Mouse (Mus musculus) cerebellum, adult 9-10 months (tissue): ENCODE measurements around the gene Nup214.

ENCODE experiments used
- DNase-seq: peaks from one replicate; pipeline ENCODE4 v3.0.0; 2022

The Nup214 gene

GRCm38 (mm10) chr2:32051791-32052190 lies 77.6 kb downstream of the Nup214 start:
- no peak for DNase-seq

DNA sequence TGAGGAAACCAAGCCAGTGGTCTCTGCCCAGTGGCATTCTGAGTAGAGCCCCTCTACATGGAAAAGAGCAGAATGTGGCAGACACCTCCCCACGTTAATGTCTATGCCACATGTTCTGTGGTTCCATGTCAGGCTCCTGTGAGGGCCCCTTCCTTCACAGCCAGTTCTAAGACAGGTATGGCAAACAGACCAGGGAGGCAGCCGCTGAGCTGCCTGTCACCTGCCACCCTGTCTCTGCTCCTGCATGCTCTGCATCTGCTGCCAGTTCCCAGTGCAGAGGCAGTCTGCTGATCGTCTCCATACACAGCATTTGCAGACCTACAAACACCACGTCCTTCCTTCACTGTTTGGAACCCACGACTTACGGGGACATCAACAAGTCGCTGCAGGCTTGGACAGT lies 78.2 kb downstream of the Nup214 start:
- DNase-seq, result no peak

GRCm38 (mm10) chr2:32055357-32055965 lies 81.2 kb downstream of the Nup214 start:
- no peak for DNase-seq

GRCm38 (mm10) chr2:32056524-32056923 lies 82.3 kb downstream of the Nup214 start:
- no peak for DNase-seq

DNA sequence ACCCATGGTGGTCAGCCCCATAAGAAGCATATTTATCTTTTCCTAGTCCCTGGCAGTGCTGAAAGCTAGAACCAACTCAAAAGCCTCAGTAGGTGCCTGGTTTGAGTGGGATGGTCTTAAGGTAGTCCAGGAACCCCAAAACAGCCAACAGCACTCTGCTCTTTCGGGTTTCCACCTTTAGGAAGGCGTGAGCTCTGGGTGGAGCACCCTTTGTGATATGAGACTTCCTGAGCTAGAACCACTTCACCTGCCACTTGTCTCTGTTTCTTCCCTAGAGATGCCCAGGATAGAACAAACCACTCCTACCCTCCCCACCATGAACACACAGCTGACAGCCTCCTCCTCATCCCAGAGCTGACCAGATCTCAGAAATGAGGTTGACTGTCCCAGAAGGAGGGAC lies 83.1 kb downstream of the Nup214 start:
- no peak for DNase-seq

DNA sequence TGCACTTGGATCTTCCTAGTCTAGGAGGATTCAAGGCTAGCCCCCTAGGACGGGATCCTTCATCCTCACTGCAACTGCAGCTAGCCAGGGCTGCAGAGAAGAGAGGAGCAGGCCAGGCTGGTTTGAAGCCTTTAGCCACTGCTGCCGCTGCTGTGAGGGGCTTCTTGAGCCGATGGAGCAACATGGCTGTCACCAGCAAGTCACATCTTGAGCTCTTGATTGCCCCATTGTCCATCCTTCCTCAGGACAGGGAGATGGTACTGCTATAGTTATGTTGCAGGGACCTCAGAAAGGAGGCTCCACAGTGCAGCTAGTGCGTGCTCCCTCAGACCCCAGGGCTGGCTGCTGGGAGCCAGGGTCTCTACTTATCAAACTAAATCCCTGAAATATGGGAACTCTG lies 83.6 kb downstream of the Nup214 start:
- no peak for DNase-seq

GRCm38 (mm10) chr2:32058241-32058640 lies 84.0 kb downstream of the Nup214 start:
- no peak for DNase-seq

DNA sequence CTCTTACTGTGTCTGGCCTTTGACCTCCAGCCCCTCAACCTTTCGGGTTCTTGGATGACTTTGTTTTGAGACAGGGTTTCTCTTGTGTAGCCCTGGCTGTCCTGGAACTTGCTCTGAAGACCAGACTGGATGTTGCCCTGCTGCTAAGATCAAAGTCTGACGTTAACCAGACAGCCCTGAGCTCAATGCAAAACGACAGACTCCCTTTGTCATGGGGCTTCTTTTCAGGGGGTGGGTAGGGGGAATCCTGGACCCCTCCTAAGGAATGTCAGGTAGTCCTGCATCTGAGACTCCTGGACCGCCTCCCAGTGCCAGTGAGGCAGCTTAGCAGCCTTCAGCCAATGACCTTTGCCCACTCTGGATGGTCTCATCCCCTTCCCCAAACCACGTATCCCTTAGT lies 84.5 kb downstream of the Nup214 start:
- no peak for DNase-seq

DNA sequence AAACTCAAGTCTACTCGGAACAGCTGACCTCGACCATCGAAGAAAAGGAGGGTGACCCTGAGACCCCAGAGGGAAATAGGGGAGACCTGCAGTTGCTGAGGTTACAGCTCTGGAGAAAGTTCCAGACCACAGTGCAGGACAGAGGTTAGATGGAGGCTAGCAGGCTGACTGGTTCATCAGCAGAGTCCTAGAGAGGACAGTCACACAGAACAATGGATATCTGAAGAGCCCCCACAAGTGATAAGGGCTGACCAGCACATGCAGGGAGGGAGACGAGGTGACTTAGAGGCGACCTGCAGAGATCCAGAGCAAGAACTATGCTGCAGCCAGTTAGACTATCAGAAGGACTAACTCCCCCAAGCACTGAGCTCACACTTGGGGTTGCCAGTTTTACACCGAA lies 85.4 kb downstream of the Nup214 start:
- DNase-seq, result no peak

DNA sequence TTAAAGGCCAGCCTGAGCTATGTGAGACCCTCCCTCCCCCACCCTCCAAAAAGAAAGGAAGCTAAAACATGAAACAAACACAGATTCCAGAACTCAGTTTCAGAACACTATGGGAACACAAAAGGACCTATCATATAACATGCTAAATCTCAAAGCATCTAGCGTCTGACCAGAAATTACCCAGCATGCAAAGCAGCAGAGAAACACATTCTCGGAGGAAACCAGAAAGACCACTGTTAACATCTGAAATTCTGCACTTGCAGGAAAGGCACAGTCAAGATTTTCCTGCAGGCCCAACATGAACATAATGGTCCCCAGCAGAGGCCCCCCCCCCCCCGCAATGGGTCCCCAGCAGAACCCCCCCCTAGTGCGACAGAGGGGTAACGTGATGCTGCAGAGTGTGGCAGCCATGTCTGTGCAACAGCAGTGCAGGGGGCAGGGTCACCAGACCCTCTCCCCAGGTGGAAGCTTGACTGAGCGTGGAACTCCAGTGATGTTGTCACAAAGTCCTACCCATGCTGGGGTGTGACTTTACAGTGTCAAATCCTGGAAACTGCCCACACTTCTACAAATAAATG lies 86.1 kb downstream of the Nup214 start:
- no peak for DNase-seq

DNA sequence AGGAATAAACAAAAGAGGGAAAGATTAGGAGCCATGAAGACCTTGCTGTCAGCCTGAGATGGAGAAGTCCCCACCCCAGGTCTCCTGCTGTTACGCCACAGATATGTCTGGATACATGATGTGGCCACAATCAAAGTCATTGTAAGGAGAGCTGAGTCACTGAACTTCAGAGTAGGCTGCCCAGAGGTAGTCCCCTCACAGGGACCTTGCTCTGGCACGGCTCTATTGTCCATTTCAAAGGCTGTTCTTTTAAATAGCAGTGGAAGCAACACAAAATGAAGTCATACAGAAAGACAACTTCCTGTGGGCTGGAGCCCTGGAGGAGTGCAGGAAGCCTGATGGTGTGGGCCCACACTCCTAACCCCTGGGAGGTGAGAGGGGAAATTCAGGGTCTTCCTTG lies 87.0 kb downstream of the Nup214 start:
- DNase-seq, result no peak

DNA sequence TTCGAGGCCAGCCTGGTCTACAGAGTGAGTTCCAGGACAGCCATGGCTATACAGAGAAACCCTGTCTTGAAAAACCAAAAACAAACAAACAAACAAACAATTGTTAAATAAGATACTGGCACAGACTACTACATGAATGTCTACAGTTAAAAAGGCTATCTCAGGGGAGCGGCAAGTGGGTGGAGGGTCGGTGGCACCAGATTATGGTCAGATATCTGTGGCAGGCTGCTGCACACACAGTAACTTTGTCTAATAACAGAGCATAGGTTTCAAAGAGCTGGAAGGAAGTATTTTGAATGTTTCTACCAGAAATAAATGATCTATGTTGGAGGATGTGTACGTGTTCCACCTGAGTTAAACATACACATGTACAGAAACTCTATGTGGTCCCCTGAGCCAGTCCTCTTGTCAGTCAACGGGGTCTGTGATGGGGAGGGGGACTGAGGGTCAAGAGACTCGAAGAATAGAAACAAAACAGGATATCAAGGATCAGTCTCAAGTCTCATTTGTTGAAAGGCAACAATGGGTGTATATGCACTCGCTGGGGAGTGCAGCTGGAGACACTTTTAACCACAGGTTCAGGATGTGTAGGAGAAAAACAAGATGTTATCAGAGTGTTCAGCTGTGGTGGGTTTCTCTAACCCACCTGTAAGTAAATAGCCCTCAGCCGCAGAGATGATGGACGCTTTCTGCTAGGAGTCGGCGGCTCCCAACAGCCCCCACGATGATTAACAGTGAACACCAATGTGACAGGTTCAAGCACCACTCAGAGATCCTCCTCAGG lies 87.7 kb downstream of the Nup214 start:
- DNase-seq, result no peak

- no peak for DNase-seq
Measured at GRCm38 (mm10) chr2:32062626-32063410, 88.6 kb downstream of the Nup214 start.

GRCm38 (mm10) chr2:32063451-32064151 lies 89.4 kb downstream of the Nup214 start:
- DNase-seq, result no peak

GRCm38 (mm10) chr2:32064913-32065312 lies 90.7 kb downstream of the Nup214 start:
- no peak for DNase-seq

GRCm38 (mm10) chr2:32065371-32065791 lies 91.1 kb downstream of the Nup214 start:
- no peak for DNase-seq

- no peak for DNase-seq
Measured at GRCm38 (mm10) chr2:32066005-32066404, 91.8 kb downstream of the Nup214 start.

- DNase-seq, result no peak
Measured at GRCm38 (mm10) chr2:32068811-32069607, 94.8 kb downstream of the Nup214 start.

DNA sequence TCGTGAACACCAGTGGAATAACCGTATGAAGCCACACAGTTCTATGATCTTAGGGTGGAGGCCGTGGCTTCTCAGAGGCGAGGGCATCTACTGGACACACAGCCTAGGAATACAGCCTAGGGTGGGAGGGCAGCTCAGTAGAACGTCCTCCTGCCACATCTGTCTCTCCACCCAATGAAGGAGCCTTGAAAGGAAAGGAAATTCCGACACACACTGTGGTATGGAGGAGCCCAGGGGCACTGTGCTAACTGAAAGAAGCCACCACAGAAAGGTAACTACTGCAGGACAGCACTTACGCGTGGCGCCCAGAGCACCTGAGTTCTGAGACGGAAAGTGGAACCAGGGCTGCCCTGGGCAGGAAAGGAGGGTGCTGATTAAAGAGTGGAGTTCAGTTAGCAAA lies 96.5 kb downstream of the Nup214 start:
- no peak for DNase-seq

- DNase-seq, result no peak
Measured at GRCm38 (mm10) chr2:32074404-32074803, 100.2 kb downstream of the Nup214 start.

DNA sequence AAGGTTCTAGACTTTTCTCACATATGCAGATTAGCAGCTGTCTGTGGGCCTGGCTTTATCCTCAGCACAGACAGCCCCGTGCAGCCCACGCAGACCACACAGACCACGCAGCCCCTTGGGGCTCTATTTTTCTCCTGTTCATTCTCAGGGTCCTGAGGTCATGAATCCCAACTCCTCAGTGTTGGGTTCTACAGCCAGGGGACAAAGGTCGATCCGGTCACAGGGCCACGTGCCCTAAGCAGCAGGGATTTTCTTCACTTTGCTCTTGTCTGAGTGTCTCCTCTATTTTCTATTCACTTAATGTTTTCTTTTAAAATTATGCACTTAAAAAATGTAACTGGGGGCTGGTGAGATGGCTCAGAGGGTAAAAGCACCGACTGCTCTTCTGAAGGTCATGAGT lies 101.1 kb downstream of the Nup214 start:
- no peak for DNase-seq

DNA sequence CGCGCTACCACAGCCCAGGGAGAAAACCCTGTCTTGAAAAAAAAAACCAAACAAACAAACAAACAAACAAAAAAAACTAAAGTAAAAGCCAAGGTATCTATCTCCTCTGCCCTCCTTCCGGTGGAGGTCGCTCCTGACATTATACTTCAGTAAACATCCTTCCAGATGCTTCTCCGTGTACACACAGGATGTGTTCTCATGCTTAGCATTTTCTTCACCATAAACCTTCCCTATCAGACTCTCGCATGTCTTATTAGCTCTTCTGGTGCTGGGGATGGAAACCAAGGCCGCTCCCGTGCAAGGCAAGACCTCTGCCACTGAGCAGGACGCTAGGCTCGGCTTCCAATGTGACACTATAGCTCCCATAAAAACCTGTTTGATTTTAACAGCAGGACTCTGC lies 103.5 kb downstream of the Nup214 start:
- no peak for DNase-seq
